Mouse (Mus musculus): ENCODE data around the gene Eef2kmt. TPM values are rescaled to one million over a fixed set of nuclear protein-coding genes. Genes with fewer than 3 reads are reported as not detected.
"Not testable (repeated sequence)": the region's sequence is repeated elsewhere in the genome, so short reads cannot be mapped to it uniquely, and the experiment has no call there.

The Eef2kmt gene
- total RNA-seq (2021) = 1 to 10 TPM; 3.6 to 4.0 TPM
- long read RNA-seq, experiment 1, partial matches to known transcripts = 0 of 4 reads
- long read RNA-seq, experiment 1, other reads (novel, unspliced or antisense) = 1 of 4 reads
- long read RNA-seq, experiment 2, partial matches to known transcripts = 0 of 8 reads
- long read RNA-seq, experiment 2, other reads (novel, unspliced or antisense) = 3 of 8 reads

DNA sequence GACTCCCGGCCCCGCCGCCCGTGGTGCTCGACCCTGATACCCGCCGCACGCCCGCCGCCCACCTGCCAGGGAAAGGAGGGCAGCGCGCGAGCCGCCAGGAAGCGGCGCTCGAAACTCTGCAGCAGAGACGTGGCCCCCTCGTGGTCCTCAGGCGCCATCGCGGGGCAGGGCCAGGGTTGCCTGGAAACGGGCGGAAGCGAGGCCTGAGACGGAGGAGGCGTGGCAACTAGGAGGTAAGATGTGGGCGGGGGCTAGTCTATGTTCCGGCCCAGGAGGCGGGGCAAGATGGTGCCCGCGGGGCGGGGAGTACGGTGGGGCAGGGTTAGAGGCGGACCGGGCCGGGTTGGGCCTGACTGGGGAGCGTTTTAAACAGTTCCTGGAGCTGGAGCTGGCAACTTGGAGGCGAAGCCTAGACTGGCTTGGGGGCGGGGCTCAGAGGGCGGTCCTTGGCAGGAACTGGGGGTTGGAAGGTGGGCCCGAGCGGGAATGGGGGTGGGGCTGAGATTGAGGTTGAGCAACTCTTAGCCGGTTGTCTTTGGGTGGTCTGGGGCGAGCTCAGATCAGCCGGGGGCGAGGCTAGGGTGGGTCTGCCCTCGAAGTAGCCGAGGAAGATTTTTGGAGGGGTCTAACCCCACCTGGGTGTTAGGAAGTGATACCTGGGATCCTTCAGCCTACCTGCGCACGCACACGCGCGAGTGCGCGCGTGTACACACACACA, at the start of gene Eef2kmt:
Gene Eef2kmt, minus strand, starts transcription at position 205 of the 718 bp plus-strand sequence.
- peak; percentile 94 to 97 for DNase-seq (ENCODE audit: low spot score in 2 of 2)

DNA sequence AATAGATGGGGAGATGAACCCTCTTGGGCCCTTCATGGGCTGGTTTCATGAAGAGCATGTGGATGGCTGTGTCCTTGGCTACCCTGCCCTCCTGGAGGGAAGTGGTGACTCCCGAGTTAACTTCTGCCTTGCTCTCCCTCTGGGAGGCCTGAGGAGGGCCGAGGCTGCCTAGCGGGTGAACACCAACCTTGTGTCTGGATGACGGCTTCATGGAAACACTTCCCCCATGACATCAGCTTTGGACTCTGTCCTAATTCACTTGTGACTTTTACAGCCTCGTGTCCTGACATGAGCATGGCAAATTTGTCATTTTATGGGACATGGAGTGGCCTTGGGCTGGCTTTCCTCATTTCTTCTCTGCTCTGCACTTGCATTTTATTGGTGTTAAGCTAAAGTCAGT, 39.5 kb upstream of the Eef2kmt start:
- no peak for DNase-seq (ENCODE audit: low spot score in 2 of 2)

DNA sequence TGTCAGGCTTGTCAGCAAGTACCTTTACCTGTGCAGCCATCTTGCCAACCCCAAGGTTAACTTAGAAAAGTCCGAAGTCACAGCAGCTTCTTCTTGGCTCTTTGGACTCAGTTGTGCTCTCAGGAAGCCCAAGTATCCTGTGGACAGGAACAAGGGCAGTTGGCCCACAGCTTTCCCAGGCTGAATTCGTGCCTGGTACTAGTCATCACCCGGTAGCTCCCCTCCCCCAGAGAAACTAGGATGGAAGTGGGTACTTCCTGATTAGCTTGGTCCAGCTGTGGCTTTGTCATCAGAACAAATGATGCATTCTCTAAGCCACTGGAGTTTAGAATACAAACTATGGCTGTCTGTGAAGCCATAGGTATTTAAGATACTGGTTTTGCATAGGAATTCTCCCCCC, 29.6 kb upstream of the Eef2kmt start:
- no peak for DNase-seq (ENCODE audit: low spot score in 2 of 2)

DNA sequence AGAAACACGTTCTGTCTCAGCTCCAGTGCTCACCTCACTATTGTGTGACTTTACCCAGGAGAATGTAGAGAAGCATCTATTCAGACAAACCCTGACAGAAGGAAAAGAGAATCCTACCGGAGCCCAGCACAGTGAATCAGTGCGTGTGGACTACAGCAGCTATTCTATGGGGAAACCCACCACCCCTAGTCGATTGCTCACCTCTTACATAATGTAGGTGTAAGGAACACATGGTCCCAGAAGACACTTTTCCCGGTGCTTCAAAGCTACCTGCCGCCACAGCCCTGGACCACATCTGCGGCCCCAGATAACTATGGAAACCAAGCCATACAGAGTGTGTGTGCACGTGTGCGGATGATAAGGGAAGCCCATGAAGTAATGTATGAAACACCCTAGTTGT, 26.9 kb upstream of the Eef2kmt start:
- DNase-seq (ENCODE audit: low spot score in 2 of 2) = no peak

DNA sequence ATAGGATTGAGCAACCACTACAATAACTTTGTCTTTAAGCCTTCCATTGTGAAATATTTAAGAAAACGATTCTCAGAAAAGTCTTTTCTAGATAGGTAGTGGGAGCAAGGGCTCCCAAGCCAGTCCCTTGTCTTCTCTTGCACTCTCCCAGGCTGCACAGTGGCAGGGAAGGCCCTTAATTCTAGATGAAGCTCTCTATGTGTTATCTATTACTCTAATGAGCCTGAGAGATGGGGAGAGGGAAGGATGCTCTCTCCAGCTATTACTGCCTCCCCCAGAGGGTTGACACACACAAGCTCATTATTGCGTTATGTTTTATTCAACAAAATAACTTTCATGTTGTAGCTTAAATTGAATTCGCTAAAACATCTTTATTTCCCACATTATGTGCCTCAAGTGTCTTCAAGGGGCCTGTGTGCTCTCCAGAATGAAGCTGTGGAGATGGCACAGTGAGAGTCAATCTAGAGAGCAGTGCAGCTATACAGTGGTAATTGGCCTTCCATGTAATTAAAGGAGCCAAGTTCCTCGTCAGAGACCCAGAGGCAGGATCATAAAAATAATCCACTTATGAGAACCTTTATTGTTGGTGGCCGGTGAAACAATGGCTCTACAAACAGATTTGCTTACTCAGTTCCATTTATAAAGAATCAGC, 23.9 kb upstream of the Eef2kmt start:
- DNase-seq (ENCODE audit: low spot score in 2 of 2) = no peak

DNA sequence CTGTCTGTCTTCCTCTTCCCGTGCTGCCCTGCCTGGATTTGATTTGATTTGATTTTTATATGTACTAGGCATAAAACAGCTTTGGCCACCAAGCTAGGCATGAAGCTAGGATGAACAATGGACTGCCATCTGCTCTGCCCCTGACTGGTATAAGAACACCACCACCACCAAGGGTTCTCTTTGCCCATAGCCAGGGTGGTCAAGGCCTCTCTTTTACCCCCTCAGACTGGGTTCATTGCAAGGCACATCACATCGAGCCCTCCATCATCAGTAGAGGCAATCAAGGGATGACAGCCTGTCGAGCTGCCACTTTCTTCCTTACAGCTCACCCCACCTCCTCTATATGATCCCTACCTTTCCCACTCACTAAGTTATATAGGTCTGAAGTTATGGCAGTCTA, 16.6 kb upstream of the Eef2kmt start:
- DNase-seq (ENCODE audit: low spot score in 2 of 2) = no peak

DNA sequence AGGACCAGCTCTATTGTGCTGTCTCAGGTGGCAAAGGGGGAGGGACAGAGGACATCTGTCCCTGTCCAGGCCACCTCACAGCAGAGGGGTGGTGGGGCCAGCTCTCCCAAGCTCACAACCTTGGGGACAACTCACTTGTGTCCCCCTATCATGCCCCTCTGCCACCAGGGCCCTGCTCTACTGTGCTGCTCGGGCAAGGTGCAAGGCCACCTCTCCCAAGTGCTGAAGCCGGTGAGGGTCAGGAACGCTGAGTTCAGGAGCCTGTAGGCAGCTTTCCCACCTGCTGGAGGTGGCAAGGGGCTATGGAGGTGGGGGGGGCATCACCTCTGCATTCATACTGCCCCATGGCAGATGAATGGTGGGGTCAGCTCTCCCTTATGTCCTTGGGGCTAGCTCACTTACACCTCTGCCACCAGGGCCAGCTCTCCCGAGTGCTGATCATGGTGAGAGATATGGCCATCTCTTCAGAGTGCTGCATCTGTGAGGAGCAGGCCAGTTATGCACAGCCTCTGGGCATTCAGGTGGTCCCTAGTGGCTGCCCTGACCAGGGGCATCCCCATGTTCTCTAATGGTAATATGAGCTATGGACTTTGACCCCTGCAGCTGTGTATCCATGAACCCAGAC, 15.7 kb upstream of the Eef2kmt start:
- DNase-seq (ENCODE audit: low spot score in 2 of 2) = no peak

DNA sequence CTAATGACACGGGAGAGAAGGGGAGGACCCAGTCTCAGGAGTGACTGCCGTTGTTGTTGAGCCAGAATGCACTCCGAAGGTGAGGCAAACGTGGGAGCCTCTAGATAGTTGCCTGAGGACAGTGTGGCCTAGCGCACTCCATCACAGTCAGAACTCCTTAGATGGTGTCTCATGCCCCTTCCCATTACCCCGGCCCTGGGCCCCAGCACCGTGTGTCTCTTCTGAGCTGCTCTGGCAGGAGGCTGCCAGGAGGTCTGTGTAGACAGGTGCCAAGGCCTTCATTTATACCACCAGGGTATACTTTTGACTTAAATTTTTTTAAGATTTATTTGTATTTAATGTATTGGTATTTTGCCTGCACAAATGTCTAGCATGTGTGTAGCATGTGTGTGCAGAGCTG, 8.1 kb upstream of the Eef2kmt start:
- no peak for DNase-seq (ENCODE audit: low spot score in 2 of 2)

DNA sequence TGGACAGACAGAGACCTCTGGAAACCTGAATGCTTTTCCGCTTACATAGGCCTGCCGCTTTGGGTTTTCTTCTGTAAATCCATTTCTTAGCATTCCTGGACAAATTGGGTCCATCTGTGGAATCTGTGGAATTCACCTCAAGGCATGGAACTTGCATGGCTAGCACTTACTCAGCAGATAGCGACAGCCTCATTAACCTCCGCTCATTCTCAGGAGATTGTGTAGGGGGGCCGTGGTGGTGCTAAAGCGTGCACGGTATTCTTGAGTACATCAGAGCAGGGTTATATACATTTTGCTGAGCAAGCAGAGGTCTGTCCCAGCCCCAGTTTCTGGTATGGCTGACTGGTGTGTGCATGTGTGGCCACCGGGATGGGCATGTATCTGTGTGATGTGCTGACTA, 7.4 kb upstream of the Eef2kmt start:
- DNase-seq (ENCODE audit: low spot score in 2 of 2) = no peak

DNA sequence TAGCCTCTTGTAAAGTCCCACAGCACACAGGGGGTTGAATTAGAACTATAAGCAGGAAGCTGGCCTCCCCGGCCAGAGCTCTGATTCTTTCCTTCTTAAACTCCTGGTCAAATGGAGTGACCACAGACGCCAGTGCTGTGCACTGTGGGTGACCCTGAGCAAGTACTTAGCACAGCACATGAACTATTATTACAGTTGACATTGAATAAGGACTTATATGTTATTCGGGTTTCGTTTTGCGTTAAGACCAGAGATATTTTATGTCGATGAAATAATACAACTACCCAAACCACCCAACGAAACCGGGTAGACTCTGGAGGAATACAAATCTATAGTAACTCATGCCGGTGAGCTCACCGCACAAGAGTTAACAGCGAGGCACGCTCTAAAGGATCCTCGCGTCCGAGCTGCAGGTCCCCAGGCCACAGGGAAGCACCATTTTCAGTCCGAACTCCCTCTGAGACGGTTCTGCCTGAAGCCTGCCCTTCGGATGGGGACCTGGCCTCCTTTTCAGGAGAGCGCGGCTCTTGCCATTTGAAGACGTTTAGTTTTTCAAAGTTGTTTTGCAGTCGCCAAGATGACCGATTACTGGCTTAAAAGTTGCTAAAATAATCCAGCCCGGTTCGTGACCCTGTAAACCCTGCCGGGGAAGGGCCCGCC, 572 bp downstream of the Eef2kmt start:
- no peak for DNase-seq (ENCODE audit: low spot score in 2 of 2)

DNA sequence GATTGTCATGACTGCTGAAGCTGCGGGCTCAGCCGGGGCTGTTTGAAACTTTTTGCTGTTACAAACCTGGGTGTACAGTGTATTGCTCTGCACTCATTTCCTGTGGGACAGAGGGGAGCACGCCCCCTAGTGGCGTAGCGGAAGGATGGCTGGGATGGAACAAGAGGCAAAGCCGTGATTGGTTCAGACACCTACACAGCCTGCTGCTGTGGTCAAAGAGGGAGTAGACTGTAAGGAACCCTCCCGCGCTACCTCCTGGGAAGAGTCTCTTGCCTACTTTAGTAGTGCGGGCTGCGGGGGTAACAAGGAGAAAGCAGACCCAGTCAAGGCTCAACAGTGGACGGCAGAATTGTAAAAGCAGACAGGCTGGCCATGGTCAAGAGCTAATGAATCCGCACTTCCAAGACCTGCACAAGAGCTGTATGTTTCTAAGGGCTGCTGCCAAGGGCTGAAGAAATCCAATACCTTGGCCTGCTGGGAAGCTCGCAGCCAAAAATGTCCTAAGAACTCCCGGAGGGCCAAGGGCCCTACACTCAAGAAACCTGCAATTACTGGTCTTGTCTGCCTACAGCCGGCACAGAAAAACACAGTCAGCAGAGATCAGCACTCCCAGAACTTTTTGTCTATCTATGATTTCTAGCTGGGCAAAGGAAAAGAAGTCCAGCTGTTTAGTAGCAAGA, 1.3 kb downstream of the Eef2kmt start:
- DNase-seq (ENCODE audit: low spot score in 2 of 2) = peak; percentile 48 to 64

DNA sequence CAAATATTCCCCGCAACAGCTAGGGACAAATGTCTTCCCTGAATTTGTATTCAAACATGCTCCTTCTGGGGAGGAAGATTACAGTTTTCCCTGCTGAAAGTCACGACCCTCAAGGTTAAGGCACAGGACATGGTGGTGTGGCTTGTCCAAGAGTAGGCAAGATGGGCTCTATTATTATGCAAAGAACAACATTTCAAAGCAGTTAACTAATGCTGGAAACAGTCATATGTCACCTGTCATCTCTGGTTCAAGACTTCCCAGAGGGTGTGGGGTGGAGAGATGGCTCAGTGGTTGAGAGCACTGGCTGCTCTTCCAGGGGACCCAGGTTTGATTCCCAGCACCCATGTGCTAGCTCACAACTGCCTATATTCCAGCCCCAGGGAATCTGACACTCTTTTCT, 3.5 kb downstream of the Eef2kmt start:
- no peak for DNase-seq (ENCODE audit: low spot score in 2 of 2)

DNA sequence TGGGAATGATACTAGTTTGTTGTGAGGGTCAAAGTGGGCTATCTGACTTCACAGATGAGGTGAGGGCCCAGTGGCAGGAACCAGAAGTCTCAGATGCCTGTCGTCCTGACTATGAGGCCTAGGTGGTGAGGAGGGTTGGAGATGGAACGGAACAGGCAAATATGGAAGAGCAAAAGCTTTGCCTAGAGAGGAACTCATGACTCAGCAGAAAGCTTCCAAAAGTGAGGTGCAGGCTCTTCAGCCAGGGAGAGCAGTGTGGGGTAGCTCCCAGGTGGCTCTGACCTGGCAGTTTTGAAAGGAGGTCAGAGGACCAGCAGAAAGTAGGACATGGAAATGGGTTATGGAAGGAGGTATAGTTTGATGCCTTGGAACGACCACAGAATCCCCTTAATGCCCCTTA, 4.9 kb downstream of the Eef2kmt start:
- DNase-seq (ENCODE audit: low spot score in 2 of 2) = no peak

DNA sequence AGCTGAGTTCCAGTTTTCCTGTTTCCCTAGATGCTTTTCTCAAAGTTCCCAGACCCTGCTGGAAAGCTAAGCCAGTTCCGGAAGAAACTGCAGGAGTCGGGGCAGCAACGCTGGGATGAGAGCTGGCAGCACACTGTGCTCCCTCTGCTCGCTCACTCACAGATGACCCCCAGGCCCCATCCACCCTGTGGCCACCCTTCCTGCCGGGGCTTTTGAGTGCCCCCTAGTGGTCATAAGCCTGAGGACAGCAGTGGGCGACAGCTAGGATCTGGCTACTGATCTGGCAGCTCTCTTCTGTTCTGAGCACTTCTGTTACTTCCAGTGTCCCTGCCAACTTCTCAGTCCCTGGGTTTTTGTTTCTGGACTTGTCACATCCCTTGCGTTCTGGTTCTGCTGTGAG, 11.4 kb downstream of the Eef2kmt start:
- peak; percentile 45 to 51 for DNase-seq (ENCODE audit: low spot score in 2 of 2)

DNA sequence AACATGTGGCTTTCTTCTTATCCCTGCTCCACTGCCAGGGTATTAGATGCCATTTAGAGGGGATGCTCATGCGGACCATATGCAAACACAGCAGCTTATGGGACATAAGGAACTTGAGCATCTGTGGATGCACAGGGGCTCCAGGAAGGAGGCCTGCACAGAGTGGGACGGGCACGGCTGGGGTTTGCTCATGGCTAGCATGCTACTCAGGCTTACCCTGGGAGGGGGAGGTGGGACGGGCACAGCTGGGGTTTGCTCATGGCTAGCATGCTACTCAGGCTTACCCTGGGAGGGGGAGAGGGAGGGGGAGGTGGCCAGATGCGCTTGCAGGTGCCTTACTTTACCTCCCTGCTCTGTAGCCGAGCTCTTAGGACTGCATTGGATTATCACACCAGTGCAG, 12.9 kb downstream of the Eef2kmt start:
- DNase-seq (ENCODE audit: low spot score in 2 of 2) = no peak

DNA sequence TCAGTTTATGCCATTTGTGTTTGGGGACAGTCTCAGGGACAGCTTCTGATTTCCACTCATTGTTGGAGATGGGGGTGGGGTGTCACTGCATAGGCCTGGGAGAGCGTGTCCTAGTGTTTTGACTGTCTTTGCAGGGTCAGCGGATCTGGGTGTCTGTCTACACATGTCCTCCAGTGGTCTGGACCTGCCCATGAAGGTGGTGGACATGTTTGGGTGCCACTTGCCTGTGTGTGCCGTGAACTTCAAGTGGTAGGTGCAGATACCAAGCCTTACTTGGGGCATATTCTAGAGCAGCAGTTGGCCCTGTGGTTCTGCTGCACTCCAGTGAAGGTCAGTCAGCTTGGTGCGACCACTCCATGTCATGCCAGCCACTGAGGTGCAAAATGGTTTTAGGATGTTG, 13.4 kb downstream of the Eef2kmt start:
- DNase-seq (ENCODE audit: low spot score in 2 of 2) = no peak

DNA sequence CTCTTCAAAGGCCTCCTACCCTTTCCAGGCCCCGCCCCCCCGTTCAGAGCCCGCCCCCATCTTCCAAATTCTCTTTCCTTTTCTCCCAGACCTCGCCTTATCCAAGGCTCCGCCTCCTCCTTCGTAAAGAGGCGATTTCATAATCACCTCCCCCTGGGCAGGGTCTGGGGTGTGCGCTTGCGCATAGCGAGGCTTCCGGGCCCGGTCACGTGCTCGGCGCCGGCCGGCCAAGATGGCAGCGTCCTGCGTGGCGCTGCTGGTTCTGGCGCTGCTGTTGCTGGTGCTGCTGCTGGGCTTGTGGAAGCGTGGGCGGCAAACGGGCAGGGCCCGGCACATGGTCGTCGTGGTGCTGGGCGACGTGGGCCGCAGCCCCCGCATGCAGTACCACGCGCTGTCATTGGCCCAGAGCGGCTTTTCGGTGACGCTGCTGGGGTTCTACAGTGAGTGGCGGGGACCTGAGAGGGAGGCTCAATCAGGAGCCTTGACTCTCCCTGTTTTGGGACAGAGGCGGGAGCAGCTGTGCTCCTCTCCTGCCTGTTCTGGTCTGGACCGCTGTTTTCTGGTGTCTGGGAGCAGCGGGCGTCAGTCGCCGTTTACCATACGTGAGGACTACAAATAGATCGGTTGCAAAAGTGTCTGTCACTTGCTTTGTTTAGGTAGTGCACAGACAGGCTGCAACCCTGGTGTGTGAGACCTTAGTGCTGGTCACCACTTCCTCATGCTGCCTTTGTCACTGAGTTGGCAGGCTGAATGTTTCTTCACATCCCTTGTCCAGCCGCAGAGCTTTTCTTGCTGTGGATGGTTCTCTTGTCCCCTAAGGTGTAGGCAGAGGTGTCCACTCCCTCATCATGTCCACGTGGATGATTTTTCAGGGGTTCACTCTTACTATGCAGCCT, 22.1 kb downstream of the Eef2kmt start, which contains the start of gene Alg1:
Gene Alg1, plus strand, starts transcription at position 204 of the 896 bp plus-strand sequence.
- peak; percentile 91 to 94 for DNase-seq (ENCODE audit: low spot score in 2 of 2)

DNA sequence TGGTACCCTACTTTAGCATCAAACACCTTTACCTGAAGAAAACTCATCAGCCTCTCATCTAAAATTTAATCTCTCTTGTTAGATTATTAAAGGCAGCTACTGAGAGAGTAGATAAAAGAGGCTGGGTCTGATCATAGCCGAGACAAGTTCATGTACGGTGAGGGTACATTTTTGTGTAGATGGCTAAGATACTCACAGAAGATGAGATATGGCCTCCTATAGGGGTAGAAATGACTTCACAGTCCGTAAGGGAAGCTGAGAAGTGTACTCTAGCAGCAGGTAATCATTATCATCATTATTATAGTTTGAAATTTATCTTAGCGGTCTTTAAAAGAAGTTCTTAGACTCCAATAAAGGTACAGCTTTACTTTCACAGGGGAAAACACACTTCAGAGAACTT, 22.8 kb downstream of the Eef2kmt start:
- DNase-seq (ENCODE audit: low spot score in 2 of 2) = no peak

DNA sequence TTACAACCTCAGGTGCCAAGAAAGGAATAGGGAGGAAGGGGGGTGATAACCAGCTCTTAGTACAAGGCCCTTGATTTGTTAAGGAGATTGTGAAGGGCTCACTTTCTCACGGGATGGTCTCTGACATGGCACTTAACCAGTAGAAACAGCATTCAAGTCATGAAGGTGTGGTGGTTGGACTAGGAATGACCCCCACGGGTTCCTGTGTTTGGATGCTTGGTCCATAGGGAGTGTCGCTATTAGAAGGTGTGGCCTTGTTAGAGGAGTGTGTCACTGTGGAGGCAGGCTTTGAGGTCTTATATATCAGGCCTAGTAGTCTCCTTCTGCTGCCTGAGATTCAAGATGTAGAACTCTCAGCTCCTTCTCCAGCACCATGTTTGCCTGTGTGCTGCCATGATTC, 27.7 kb downstream of the Eef2kmt start:
- not testable (repeated sequence) for DNase-seq (ENCODE audit: low spot score in 2 of 2)

DNA sequence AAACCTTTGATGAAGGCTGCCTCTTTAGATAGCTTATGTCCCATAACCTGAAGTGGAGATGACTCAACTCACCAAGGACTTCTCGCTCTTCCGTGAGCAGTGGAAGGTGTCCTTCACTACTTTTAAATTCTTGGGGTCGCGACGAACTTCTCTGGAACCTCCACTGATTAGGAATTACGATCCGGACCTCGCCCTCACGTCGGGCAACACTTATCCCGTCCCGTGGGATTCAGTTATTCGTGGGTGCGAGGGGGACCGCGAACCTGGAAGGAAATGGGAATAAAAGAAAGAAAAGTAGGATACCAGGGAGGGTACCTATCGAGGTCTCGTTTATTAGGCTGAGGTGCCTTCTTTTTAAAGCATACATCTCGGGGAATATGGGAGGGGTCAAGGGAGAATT, 28.3 kb downstream of the Eef2kmt start:
- DNase-seq (ENCODE audit: low spot score in 2 of 2) = not testable (repeated sequence)
